Mouse (Mus musculus) spleen, adult 2 months (tissue): ENCODE results near the gene Fam13a. TPM values are rescaled to one million over a fixed set of nuclear protein-coding genes. Genes with fewer than 3 reads are reported as not detected.

Experiments used
- DNase-seq, 2 experiments: peaks; one replicate each; pipeline versions ENCODE4 v3.0.0 to v3.0.0-alpha.2; 2012 to 2021; ENCODE audit warnings: low spot score in 2 of 2, low read depth in 1 of 2
- H3K27ac ChIP-seq: fragments of 200-500 bp; 2 replicates; pipeline ENCODE4 v1.5.1; 2012; ENCODE audit warnings: low read length, inconsistent platforms; ENCODE audit not compliant: insufficient read depth
- H3K27me3 ChIP-seq: fragments of 200-500 bp; 2 replicates; pipeline ENCODE4 v1.6.1; 2012; ENCODE audit warnings: mild to moderate bottlenecking, moderate library complexity, low read length, inconsistent platforms; ENCODE audit not compliant: control insufficient read depth, insufficient read depth
- H3K36me3 ChIP-seq: fragments of 200-500 bp; 2 replicates; pipeline ENCODE4 v1.6.1; 2012; ENCODE audit warnings: mild to moderate bottlenecking, low read length, inconsistent platforms; ENCODE audit not compliant: control insufficient read depth, insufficient read depth
- H3K4me1 ChIP-seq: fragments of 200-500 bp; 2 replicates; pipeline ENCODE4 v1.6.1; 2011; ENCODE audit warnings: inconsistent platforms; ENCODE audit not compliant: control insufficient read depth, insufficient read depth, insufficient read length
- H3K4me3 ChIP-seq: fragments of 200-500 bp; 2 replicates; pipeline ENCODE4 v1.5.1; 2011; ENCODE audit warnings: mild to moderate bottlenecking, inconsistent platforms; ENCODE audit not compliant: insufficient read depth, insufficient read length; ENCODE audit errors: extremely low read depth
- CTCF ChIP-seq: fragments of 200-500 bp; IDR thresholded peaks from 2 replicates; pipeline ENCODE4 v1.5.1; 2011; ENCODE audit warnings: mild to moderate bottlenecking, inconsistent platforms; ENCODE audit not compliant: insufficient read depth, insufficient read length, insufficient replicate concordance; ENCODE audit errors: extremely low read depth
- POLR2A ChIP-seq: fragments of 200-500 bp; IDR thresholded peaks from 2 replicates; pipeline ENCODE4 v1.6.1; 2011; ENCODE audit warnings: low read depth, low read length, inconsistent platforms
- WGBS: fragments of 180-500 bp; shearing (Covaris S2); methylation state at CpG from one replicate; pipeline ENCODE4 v1.1.7; 2018; 5-methylcytosine and 5-hydroxymethylcytosine counted together
- polyA plus RNA-seq: library from polyadenylated mRNA; depleted of rRNA; stranded (reverse); fragments of >200 nt; gene quantifications from 2 replicates; pipeline ENCODE4 v1.2.3, GENCODE M21; 2012

Gene Fam13a
- polyA plus RNA-seq, 1 experiment = 0.78 TPM

DNA sequence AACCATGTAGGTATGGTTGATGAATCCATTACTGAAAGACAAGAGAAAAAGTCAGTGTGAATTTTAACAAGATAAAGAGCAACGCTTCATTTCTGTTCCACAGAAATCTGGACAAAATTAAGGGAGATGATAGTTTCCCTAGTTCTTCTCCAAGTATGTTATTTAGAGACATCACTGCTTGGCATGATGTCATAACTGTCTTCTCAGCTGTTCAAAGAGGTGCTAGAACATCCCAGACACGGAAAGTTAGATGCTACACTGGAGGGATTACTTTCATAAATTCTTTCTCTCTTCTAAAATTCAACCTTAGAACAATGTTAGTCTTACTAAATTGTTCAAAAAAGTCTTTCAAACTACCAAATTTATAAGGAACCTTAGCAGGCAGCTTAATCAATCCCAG, 63.8 kb downstream of the Fam13a start:
- Histone ChIP-seq H3K36me3 (no peaks in the 10 kb centered on the region), H3K4me3 (no peak overlapping the region), H3K27ac (no peak overlapping the region), H3K27me3 (no peaks in the 10 kb centered on the region), H3K4me1 (no peaks in the 10 kb centered on the region)
- 84% methylated on average over 2 of the region's 2 CpGs for WGBS
- DNase-seq = no peak
- TF ChIP-seq POLR2A (no peak), CTCF (no peak)

GRCm38 (mm10) chr6:58951128-58951992, 73.0 kb downstream of the Fam13a start:
- Histone ChIP-seq H3K27me3 (no peaks in the 10 kb centered on the region), H3K4me3 (no peak overlapping the region), H3K36me3 (no peaks in the 10 kb centered on the region), H3K27ac (peak overlapping the region; percentile 23; the same call in 1 of the 2 replicates), H3K4me1 (no peaks in the 10 kb centered on the region)
- 50% methylated on average over 2 of the region's 2 CpGs for WGBS
- no peak for DNase-seq
- TF ChIP-seq POLR2A = no peak
- no peak for TF ChIP-seq CTCF

GRCm38 (mm10) chr6:58950410-58950809, 73.9 kb downstream of the Fam13a start:
- H3K4me1 ChIP-seq = no peaks in the 10 kb centered on the region
- no peak for DNase-seq
- TF ChIP-seq CTCF (no peak), POLR2A (no peak)
- no peak overlapping the region for H3K27ac ChIP-seq
- 90% methylated on average over 1 of the region's 1 CpGs for WGBS
- no peaks in the 10 kb centered on the region for H3K36me3 ChIP-seq
- no peaks in the 10 kb centered on the region for H3K27me3 ChIP-seq
- H3K4me3 ChIP-seq = no peak overlapping the region

DNA sequence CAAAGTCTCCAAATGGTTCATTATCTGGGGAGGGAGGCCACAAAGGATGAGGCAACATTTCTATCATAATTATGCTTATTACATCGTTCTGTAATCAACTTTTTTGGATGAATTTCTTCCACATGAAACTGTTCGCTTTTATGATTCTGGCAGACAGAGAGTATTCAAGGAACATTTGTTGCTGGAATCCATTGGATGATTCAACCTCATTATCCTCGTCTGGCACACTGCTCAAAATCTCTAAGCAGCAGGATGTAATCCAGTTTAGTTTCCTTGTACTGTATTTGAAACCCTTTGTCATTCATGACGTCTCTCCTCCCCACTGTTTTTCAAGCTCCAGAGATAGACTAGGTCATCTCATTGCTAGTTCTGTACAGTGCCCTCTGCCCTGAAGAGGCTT, 77.5 kb downstream of the Fam13a start:
- no peak overlapping the region for H3K27ac ChIP-seq
- no peaks in the 10 kb centered on the region for H3K27me3 ChIP-seq
- H3K36me3 ChIP-seq = no peaks in the 10 kb centered on the region
- no peaks in the 10 kb centered on the region for H3K4me1 ChIP-seq
- no peak for DNase-seq
- WGBS = 86% methylated on average over 4 of the region's 4 CpGs
- TF ChIP-seq POLR2A = no peak
- no peak for TF ChIP-seq CTCF
- no peak overlapping the region for H3K4me3 ChIP-seq

DNA sequence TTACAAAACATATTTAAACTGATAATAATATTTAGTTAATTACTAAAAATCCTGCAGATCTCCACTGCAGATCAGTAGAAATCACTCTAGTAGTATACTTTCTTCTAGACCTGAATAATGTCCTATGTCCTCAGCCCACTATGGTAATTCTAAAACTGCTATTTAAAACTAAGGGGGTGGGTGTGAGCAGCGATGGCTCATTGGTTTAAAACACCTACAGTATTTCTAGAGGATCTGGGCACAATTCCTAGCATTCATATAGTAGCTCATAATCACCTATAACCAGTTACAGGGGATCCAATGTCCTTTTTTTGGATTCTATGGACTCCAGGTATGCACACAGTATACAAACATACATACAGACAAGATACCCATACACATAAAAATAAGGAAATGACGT, 78.1 kb downstream of the Fam13a start:
- Histone ChIP-seq H3K27ac (no peak overlapping the region), H3K27me3 (no peaks in the 10 kb centered on the region), H3K4me1 (no peaks in the 10 kb centered on the region), H3K4me3 (no peak overlapping the region), H3K36me3 (no peaks in the 10 kb centered on the region)
- DNase-seq = no peak
- TF ChIP-seq POLR2A (no peak), CTCF (no peak)
- 73% methylated on average over 2 of the region's 2 CpGs for WGBS

DNA sequence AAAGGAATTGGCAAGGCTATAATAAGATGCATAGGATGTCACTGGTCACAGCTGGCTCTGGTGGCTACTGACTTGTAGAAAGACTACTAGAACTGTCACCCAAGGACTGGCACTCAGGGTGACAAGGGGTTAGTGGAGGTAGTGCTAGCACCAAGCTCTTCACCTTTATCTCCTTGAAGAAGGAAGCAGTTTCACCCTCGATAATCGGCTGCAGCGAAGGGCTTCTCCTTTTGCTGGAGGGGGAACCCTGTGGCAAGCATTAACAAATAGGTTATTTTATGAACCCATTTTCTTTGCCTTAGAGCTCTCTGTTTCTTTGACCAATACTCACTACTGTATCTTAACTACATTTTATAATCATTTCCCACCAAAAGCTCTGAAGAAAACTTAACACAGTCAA, 80.4 kb downstream of the Fam13a start:
- 61% methylated on average over 3 of the region's 3 CpGs for WGBS

GRCm38 (mm10) chr6:58942276-58942675, 82.1 kb downstream of the Fam13a start:
- Histone ChIP-seq H3K4me1 (no peaks in the 10 kb centered on the region), H3K27ac (no peak overlapping the region), H3K27me3 (no peaks in the 10 kb centered on the region), H3K36me3 (no peaks in the 10 kb centered on the region), H3K4me3 (no peak overlapping the region)
- no peak for DNase-seq
- TF ChIP-seq POLR2A (no peak), CTCF (no peak)
- WGBS = 93% methylated on average over 2 of the region's 2 CpGs

More for the DNA sequence above, 80.4 kb downstream of the Fam13a start:
- H3K27me3 ChIP-seq = no peaks in the 10 kb centered on the region
- no peak for TF ChIP-seq POLR2A
- TF ChIP-seq CTCF = no peak
- H3K27ac ChIP-seq = no peak overlapping the region
- no peaks in the 10 kb centered on the region for H3K36me3 ChIP-seq
- H3K4me3 ChIP-seq = no peak overlapping the region
- DNase-seq = no peak
- H3K4me1 ChIP-seq = no peaks in the 10 kb centered on the region
